Comparison of ENCODE assay signal across 14 mouse cellular contexts in genomic region chr14:47111341-47111740, GRCm38 (mm10).
"Had no signal": no experiment of that assay in that cellular context is flagged by ENCODE, and none has a peak within 500 bp of the region (broad histone marks: within the 10 kb centered on the region; RNA-seq: fewer than 3 reads in every experiment).

No protein-coding gene starts in this region.

- H3K4me3 ChIP-seq: kidney, embryonic 15.5 days; left cerebral cortex, adult 2 months; limb, embryonic 15.5 days; liver, embryonic 12.5 days; megakaryocyte, embryonic 14.5 days; midbrain, embryonic 15.5 days; neural tube, embryonic 12.5 days had no signal

- H3K4me2 ChIP-seq: kidney, embryonic 15.5 days; limb, embryonic 15.5 days; liver, embryonic 12.5 days; lung, embryonic 14.5 days; midbrain, embryonic 11.5 days; midbrain, embryonic 15.5 days; neural tube, embryonic 12.5 days had no signal

- DNase-seq: kidney, postnatal 25 days; lung, embryonic 14.5 days; lung, postnatal 10 days; lung, postnatal 4 days; right cerebral cortex, postnatal 4 days had no signal

- H3K9ac ChIP-seq: kidney, embryonic 15.5 days; limb, embryonic 15.5 days; liver, embryonic 12.5 days; lung, embryonic 14.5 days; midbrain, embryonic 15.5 days; neural tube, embryonic 12.5 days had no signal

- H3K27ac ChIP-seq: kidney, embryonic 15.5 days; left cerebral cortex, adult 2 months; limb, embryonic 15.5 days; liver, embryonic 12.5 days; midbrain, embryonic 15.5 days; neural tube, embryonic 12.5 days; stomach, postnatal 0 days had no signal

- H3K4me1 ChIP-seq: kidney, embryonic 15.5 days; midbrain, embryonic 15.5 days; neural tube, embryonic 12.5 days had no signal

- H3K36me3 ChIP-seq: kidney, embryonic 15.5 days; limb, embryonic 15.5 days; liver, embryonic 12.5 days; midbrain, embryonic 15.5 days; neural tube, embryonic 12.5 days had no signal

- ATAC-seq: liver, embryonic 12.5 days; midbrain, embryonic 15.5 days had no signal

- H3K9me3 ChIP-seq: kidney, embryonic 15.5 days; limb, embryonic 15.5 days; liver, embryonic 12.5 days; midbrain, embryonic 15.5 days; neural tube, embryonic 12.5 days had no signal

- H3K27me3 ChIP-seq: kidney, embryonic 15.5 days; limb, embryonic 15.5 days; midbrain, embryonic 15.5 days; neural tube, embryonic 12.5 days had no signal
